Mouse (Mus musculus): ENCODE measurements around the gene Kctd12. TPM values are rescaled to one million over a fixed set of nuclear protein-coding genes. Genes with fewer than 3 reads are reported as not detected.

Gene Kctd12
- total and polyA plus RNA-seq, 2 experiments from 2014 or later: 13.0 to 125 TPM

DNA sequence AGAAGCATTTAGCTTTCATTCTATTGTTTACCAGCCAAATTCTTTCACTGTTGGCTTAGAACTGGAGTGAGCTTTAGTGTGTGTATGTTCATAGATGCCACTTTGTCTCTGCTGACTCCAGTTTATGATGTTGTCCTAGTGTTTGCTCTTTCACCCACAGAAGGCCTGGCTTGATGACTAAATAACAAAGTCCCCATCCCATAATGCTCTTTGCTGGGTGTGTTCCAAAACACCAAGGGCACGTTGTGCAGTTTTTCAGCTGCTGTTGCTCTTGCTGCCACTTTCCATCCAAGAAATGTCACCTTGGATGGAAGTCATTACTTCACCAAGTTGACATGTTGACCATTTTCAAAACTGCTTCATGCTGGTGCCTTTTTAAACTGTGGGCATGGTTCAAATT, 30.5 kb downstream of the Kctd12 start:
- Histone ChIP-seq H3K27ac (ENCODE audit: low read depth, low read length) (no peak overlapping the region), H3K9me3 (ENCODE audit: low read length) (no peaks in the 10 kb centered on the region), H3K4me1 (ENCODE audit: insufficient read depth, low read length) (no peaks in the 10 kb centered on the region), H3K36me3 (ENCODE audit: insufficient read depth, low read length) (no peaks in the 10 kb centered on the region), H3K4me3 (ENCODE audit: low read depth, low read length) (no peak overlapping the region), H3K9ac (replicated peaks; ENCODE audit: low read length, poor library complexity, severe bottlenecking) (no peak overlapping the region), H3K4me2 (ENCODE audit: low read depth, low read length, poor library complexity, severe bottlenecking) (no peak overlapping the region), H3K27me3 (ENCODE audit: insufficient read depth, low read length) (no peaks in the 10 kb centered on the region)
- ATAC-seq (ENCODE audit: low FRiP score): no peak
- WGBS: 73% methylated on average over 1 of the region's 1 CpGs
- TF ChIP-seq CTCF (IDR thresholded peaks at IDR 0.05): no peak
- DNase-seq (ENCODE audit: low spot score): no peak

DNA sequence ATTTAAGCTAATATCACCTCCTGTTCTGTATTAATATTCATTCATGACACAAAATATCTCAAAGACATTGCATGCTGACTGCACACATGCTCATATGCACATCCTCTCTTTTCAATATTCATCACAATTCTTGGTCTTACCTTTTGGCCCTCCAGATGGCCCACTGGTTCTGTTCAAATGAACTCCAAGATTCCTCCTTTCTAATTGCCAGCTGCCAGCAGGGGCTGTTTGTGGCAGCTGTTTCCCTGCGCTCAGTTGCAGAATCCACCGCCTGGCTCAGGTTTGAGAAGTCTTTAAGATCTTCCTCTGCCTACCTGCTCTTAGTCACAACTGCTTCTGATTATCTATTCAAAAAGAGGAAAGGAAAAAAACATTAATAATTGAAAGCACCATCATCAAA, 34.6 kb downstream of the Kctd12 start:
- no peak for TF ChIP-seq CTCF (IDR thresholded peaks at IDR 0.05)
- Histone ChIP-seq H3K27ac (ENCODE audit: low read depth, low read length) (no peak overlapping the region), H3K9me3 (ENCODE audit: low read length) (no peaks in the 10 kb centered on the region), H3K4me2 (ENCODE audit: low read depth, low read length, poor library complexity, severe bottlenecking) (no peak overlapping the region), H3K4me1 (ENCODE audit: insufficient read depth, low read length) (no peaks in the 10 kb centered on the region), H3K4me3 (ENCODE audit: low read depth, low read length) (no peak overlapping the region), H3K9ac (replicated peaks; ENCODE audit: low read length, poor library complexity, severe bottlenecking) (no peak overlapping the region), H3K36me3 (ENCODE audit: insufficient read depth, low read length) (no peaks in the 10 kb centered on the region), H3K27me3 (ENCODE audit: insufficient read depth, low read length) (no peaks in the 10 kb centered on the region)
- ATAC-seq (ENCODE audit: low FRiP score) (no peak), DNase-seq (ENCODE audit: low spot score) (peak; percentile 66)
- WGBS: 69% methylated on average over 2 of the region's 2 CpGs

DNA sequence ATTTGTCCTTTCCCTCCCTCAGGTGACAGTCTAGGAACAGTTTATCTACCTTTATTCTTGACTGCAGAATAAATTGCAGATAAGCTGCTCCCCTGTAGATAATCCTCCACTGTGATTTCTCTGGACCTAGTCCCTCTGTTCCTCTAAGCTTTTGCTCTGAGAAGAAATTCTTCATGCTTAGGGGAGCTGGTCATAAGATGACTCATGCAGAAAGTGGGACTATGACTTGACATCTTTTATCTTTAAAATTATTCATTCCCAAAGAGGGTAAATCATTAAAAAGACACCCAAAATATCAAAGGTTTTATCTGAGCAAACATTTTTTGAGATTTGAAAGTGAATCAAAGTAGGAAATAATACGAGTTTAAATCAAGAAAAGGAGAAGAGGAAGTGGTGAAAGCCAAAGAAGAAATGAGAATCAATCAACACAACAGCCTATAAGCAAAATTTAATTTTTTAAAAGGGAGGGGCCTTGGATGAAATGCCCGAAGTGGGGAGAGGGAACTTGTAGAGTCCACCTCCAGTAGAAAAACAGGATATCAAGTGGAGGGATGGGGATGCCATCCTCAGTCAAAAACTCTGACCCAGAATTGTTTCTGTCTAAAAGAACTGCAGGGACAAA, 40.1 kb downstream of the Kctd12 start:
- Histone ChIP-seq H3K4me1 (ENCODE audit: insufficient read depth, low read length) (no peaks in the 10 kb centered on the region), H3K27me3 (ENCODE audit: insufficient read depth, low read length) (no peaks in the 10 kb centered on the region), H3K36me3 (ENCODE audit: insufficient read depth, low read length) (no peaks in the 10 kb centered on the region), H3K27ac (ENCODE audit: low read depth, low read length) (no peak overlapping the region), H3K9me3 (ENCODE audit: low read length) (no peaks in the 10 kb centered on the region), H3K4me2 (ENCODE audit: low read depth, low read length, poor library complexity, severe bottlenecking) (no peak overlapping the region), H3K9ac (replicated peaks; ENCODE audit: low read length, poor library complexity, severe bottlenecking) (no peak overlapping the region), H3K4me3 (ENCODE audit: low read depth, low read length) (no peak overlapping the region)
- 80% methylated on average over 2 of the region's 2 CpGs for WGBS
- ATAC-seq (ENCODE audit: low FRiP score) (no peak), DNase-seq (ENCODE audit: low spot score) (no peak)
- TF ChIP-seq CTCF (IDR thresholded peaks at IDR 0.05): no peak

DNA sequence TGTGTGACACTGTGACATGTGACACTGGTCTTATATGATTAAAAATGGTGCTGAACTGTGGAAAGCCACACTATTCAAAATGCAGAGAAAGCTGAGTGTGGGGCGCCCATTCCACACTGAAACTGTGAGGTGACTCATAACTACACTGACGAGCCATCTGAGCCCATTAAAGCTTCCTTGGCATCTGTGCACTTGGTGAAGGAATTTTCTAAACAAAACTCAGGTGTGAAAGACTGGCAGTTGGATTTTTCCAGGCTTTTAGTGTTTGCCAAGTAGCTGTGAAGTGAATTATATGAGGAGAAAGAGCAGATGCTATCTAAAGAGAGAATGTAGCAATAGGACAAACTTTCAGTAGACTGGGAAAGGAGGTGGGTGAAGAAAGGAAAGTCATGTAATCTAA, 47.6 kb downstream of the Kctd12 start:
- Histone ChIP-seq H3K4me2 (ENCODE audit: low read depth, low read length, poor library complexity, severe bottlenecking) (no peak overlapping the region), H3K4me1 (ENCODE audit: insufficient read depth, low read length) (no peaks in the 10 kb centered on the region), H3K4me3 (ENCODE audit: low read depth, low read length) (no peak overlapping the region), H3K9ac (replicated peaks; ENCODE audit: low read length, poor library complexity, severe bottlenecking) (no peak overlapping the region), H3K27ac (ENCODE audit: low read depth, low read length) (no peak overlapping the region), H3K36me3 (ENCODE audit: insufficient read depth, low read length) (no peaks in the 10 kb centered on the region), H3K27me3 (ENCODE audit: insufficient read depth, low read length) (no peaks in the 10 kb centered on the region), H3K9me3 (ENCODE audit: low read length) (no peaks in the 10 kb centered on the region)
- WGBS: 80% methylated on average over 2 of the region's 2 CpGs
- DNase-seq (ENCODE audit: low spot score): no peak
- TF ChIP-seq CTCF (IDR thresholded peaks at IDR 0.05): no peak
- ATAC-seq (ENCODE audit: low FRiP score): no peak

DNA sequence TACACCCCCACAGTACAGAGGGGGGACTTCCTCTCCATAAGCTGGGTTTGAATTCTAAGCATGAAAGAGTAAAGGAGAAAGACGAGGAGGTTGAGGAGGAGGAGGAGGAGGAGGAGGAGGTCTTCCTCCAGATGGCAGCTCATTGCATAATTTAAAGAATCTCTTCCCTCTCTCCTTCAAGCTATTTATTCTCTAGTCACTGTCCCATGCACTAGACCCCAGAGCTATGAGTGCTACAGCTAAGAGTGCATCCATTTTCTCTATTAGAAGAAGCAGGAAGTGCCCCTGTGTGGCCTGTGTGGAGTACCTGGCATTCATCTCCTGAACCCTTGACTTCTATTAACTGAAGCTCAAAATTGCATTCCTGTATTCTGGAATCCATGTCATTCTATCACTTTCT, 51.5 kb downstream of the Kctd12 start:
- H3K4me2 ChIP-seq (ENCODE audit: low read depth, low read length, poor library complexity, severe bottlenecking): no peak overlapping the region
- DNase-seq (ENCODE audit: low spot score) (no peak), ATAC-seq (ENCODE audit: low FRiP score) (no peak)
- no peaks in the 10 kb centered on the region for H3K27me3 ChIP-seq (ENCODE audit: insufficient read depth, low read length)
- no peak overlapping the region for H3K4me3 ChIP-seq (ENCODE audit: low read depth, low read length)
- WGBS: 64% methylated on average over 1 of the region's 1 CpGs
- H3K4me1 ChIP-seq (ENCODE audit: insufficient read depth, low read length): no peaks in the 10 kb centered on the region
- H3K9me3 ChIP-seq (ENCODE audit: low read length): no peaks in the 10 kb centered on the region
- no peak overlapping the region for H3K27ac ChIP-seq (ENCODE audit: low read depth, low read length)
- H3K36me3 ChIP-seq (ENCODE audit: insufficient read depth, low read length): no peaks in the 10 kb centered on the region
- H3K9ac ChIP-seq (replicated peaks; ENCODE audit: low read length, poor library complexity, severe bottlenecking): no peak overlapping the region
- TF ChIP-seq CTCF (IDR thresholded peaks at IDR 0.05): no peak

DNA sequence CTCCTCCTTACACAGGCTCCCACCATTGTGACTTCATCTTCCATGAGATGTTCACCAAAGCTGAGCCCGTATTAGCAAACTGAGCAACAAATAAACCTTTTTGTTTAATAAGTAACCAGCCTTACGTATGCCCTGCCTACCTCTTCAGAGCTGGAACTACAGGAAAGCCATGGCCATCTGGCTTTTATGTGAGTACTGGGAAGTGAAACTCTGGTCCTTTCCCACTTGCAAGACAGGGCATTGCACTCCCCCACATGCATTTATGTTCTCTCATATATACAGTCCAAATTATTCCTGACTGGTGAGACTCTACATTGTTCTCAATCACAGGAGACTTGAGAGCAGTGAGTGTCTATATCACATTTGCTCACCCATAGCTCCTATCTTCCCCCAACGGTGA, 52.9 kb downstream of the Kctd12 start:
- H3K27me3 ChIP-seq (ENCODE audit: insufficient read depth, low read length): no peaks in the 10 kb centered on the region
- H3K36me3 ChIP-seq (ENCODE audit: insufficient read depth, low read length): no peaks in the 10 kb centered on the region
- DNase-seq (ENCODE audit: low spot score) (no peak), ATAC-seq (ENCODE audit: low FRiP score) (no peak)
- no peaks in the 10 kb centered on the region for H3K9me3 ChIP-seq (ENCODE audit: low read length)
- no peak overlapping the region for H3K9ac ChIP-seq (replicated peaks; ENCODE audit: low read length, poor library complexity, severe bottlenecking)
- no peak overlapping the region for H3K4me2 ChIP-seq (ENCODE audit: low read depth, low read length, poor library complexity, severe bottlenecking)
- no peak for TF ChIP-seq CTCF (IDR thresholded peaks at IDR 0.05)
- H3K4me3 ChIP-seq (ENCODE audit: low read depth, low read length): no peak overlapping the region
- no peaks in the 10 kb centered on the region for H3K4me1 ChIP-seq (ENCODE audit: insufficient read depth, low read length)
- no peak overlapping the region for H3K27ac ChIP-seq (ENCODE audit: low read depth, low read length)
- 90% methylated on average over 3 of the region's 3 CpGs for WGBS

Data from midbrain, postnatal 0 days (tissue).